Mouse (Mus musculus) MEL (cell line): Measurements from ENCODE around the gene Tnfrsf8.

ENCODE experiments used
- CTCF ChIP-seq, 3 experiments: IDR thresholded peaks in 2 of 3; conservative IDR thresholded peaks in 1 of 3; 2 replicates each; pipeline ENCODE4 v1.5.1; 2011 to 2012; ENCODE audit warnings: low read length in 3 of 3, low read depth in 2 of 3, mild to moderate bottlenecking in 2 of 3, improper control_type of control experiment in 1 of 3, inconsistent platforms in 1 of 3, mixed read lengths in 1 of 3, moderate library complexity in 1 of 3; ENCODE audit not compliant: control insufficient read depth in 1 of 3, insufficient read depth in 1 of 3, poor library complexity in 1 of 3, severe bottlenecking in 1 of 3
- GATA1 ChIP-seq: IDR thresholded peaks from 2 replicates; pipeline ENCODE4 v1.6.1; 2011; ENCODE audit warnings: low read depth, low read length, improper control_type of control experiment
- HCFC1 ChIP-seq: IDR thresholded peaks from 2 replicates; pipeline ENCODE4 v1.6.1; 2012; ENCODE audit warnings: low read depth, mild to moderate bottlenecking, inconsistent platforms, low read length, improper control_type of control experiment, moderate library complexity
- JUND ChIP-seq: IDR thresholded peaks from 2 replicates; pipeline ENCODE4 v1.6.1; 2011; ENCODE audit warnings: low read depth, mild to moderate bottlenecking, improper control_type of control experiment, low read length
- KAT2A ChIP-seq: conservative IDR thresholded peaks from 2 replicates; pipeline ENCODE4 v1.6.1; 2012; ENCODE audit warnings: low read depth, low read length, improper control_type of control experiment, inconsistent platforms
- MAFK ChIP-seq: IDR thresholded peaks from 2 replicates; pipeline ENCODE4 v1.6.1; 2011; ENCODE audit warnings: low read depth, mild to moderate bottlenecking, low read length, improper control_type of control experiment, borderline replicate concordance
- MEF2A ChIP-seq: IDR thresholded peaks from 2 replicates; pipeline ENCODE4 v1.6.1; 2014; ENCODE audit warnings: low read depth, mild to moderate bottlenecking, inconsistent platforms, low read length, improper control_type of control experiment; ENCODE audit not compliant: poor library complexity, insufficient replicate concordance, severe bottlenecking; ENCODE audit errors: extremely low read depth
- MXI1 ChIP-seq: IDR thresholded peaks from 2 replicates; pipeline ENCODE4 v1.6.1; 2011; ENCODE audit warnings: mild to moderate bottlenecking, low read depth, low read length, improper control_type of control experiment
- POLR2A ChIP-seq, 2 experiments: IDR thresholded peaks; 2 replicates each; pipeline ENCODE4 v1.6.1; 2011 to 2012; ENCODE audit warnings: low read length in 2 of 2, mild to moderate bottlenecking in 2 of 2, control low read depth in 1 of 2, improper control_type of control experiment in 1 of 2, low read depth in 1 of 2, moderate library complexity in 1 of 2; ENCODE audit not compliant: control insufficient read depth in 1 of 2, insufficient read depth in 1 of 2, poor library complexity in 1 of 2
- SMC3 ChIP-seq: IDR thresholded peaks from 2 replicates; pipeline ENCODE4 v1.6.1; 2011; ENCODE audit warnings: low read depth, low read length, improper control_type of control experiment
- TCF12 ChIP-seq: IDR thresholded peaks from 2 replicates; pipeline ENCODE4 v1.6.1; 2014; ENCODE audit warnings: low read depth, mild to moderate bottlenecking, inconsistent platforms, low read length, improper control_type of control experiment, moderate library complexity
- USF1 ChIP-seq: IDR thresholded peaks from 2 replicates; pipeline ENCODE4 v1.6.1; 2014; ENCODE audit warnings: low read depth, mild to moderate bottlenecking, inconsistent platforms, low read length, improper control_type of control experiment, moderate library complexity
- ZMIZ1 ChIP-seq: IDR thresholded peaks from 2 replicates; pipeline ENCODE4 v1.6.1; 2012; ENCODE audit warnings: low read depth, mild to moderate bottlenecking, inconsistent platforms, low read length, improper control_type of control experiment, moderate library complexity

DNA sequence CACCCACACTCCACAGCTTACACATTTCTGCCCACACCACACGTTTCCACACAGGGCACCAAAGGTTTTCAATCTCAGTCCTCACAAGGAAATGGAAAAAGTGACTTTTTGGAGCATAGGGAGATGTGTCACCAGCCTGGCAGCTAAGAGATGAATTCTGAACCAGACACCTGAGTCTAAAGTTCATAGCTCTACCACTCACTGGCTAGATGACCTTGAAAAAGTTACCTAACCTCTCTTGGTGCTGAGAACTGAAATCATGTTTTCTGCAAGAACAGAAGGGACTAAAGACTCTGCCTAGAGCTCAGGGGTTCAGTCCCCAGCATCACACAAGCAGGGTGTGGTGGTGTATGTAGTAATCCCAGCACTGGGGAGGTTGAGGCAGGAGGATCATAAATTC, 95.0 kb downstream of the Tnfrsf8 start:
- TF ChIP-seq ZMIZ1 (no peak), GATA1 (no peak), CTCF (IDR thresholded peaks at IDR 0.05 in 2 of 3, conservative IDR thresholded peaks at IDR 0.05 in 1 of 3; ENCODE audit: control insufficient read depth in 1 of 3, insufficient read depth in 1 of 3, low read depth in 2 of 3, low read length in 3 of 3, poor library complexity in 1 of 3, severe bottlenecking in 1 of 3) (no peak), KAT2A (no peak), POLR2A (IDR thresholded peaks at IDR 0.05; ENCODE audit: control insufficient read depth in 1 of 2, insufficient read depth in 1 of 2, low read depth in 1 of 2, low read length in 2 of 2, poor library complexity in 1 of 2) (no peak), USF1 (no peak), SMC3 (no peak), HCFC1 (no peak), MEF2A (no peak), TCF12 (no peak), MXI1 (no peak), MAFK (no peak), JUND (no peak)
